Mouse (Mus musculus): ENCODE data around the gene Plekha6.

DNA sequence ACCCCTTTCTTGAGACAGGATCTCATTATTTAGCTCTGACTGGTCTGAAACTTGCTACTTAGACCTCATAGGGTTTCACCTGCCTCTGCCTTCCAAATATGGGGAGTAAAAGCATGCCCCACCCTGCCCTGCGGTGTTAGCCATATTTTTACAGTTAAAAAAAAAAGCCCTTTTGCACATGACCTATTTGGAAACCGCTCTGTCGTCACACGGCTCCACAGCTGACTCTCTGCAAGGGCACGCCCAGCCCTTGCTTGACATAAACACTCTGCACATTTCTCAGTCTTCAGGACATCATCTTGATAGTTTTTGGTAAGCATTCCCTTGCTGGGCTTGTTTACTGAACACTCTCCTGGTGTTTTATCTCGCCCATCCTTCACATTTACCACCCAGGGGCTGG is 11.1 kb downstream of the Plekha6 start:
- no peak for TF ChIP-seq CTCF (IDR thresholded peaks at IDR 0.05; ENCODE audit: low read depth)
- no peak for TF ChIP-seq EP300 (IDR thresholded peaks at IDR 0.05; ENCODE audit: low read depth)
